Mouse (Mus musculus) testis, adult 10 weeks (tissue): Measurements from ENCODE around the gene Plcxd3. TPM values are rescaled to one million over a fixed set of nuclear protein-coding genes. Genes with fewer than 3 reads are reported as not detected.

Experiments
- polyA plus RNA-seq: library from polyadenylated mRNA; stranded (reverse); fragments of 350-450 nt; fragmentation: Illumina TruSeq; extraction: RNeasy Lipid Tissue Mini Kit (QIAGEN cat#74804); gene quantifications from one replicate; pipeline ENCODE4 v1.2.3, GENCODE M21; 2014; ENCODE audit warnings: low read depth, low replicate concordance

Gene Plcxd3
- polyA plus RNA-seq, result 0.21 TPM

GRCm38 (mm10) chr15:4375423-4376220 is at the start of gene Plcxd3:
Gene Plcxd3 (plus strand): TSS chr15:4375491.

